Comparison of ENCODE assay signal across 8 mouse cellular contexts in genomic region chr9:45429951-45430697, GRCm38 (mm10). TPM values are rescaled to one million over a fixed set of nuclear protein-coding genes. Genes with fewer than 3 reads are reported as not detected.
DNase-seq lines count a peak whose midpoint lies in the region; ATAC-seq and TF ChIP-seq lines count a peak whose summit lies in the region.

No protein-coding gene starts in this region.

- H3K4me3 ChIP-seq in testis, adult 2 months (ENCODE audit: control insufficient read depth, low read depth, low read length), result peak overlapping the region; percentile 28; the same call in 1 of the 2 replicates
- peak overlapping the region; percentile 35 for H3K4me3 ChIP-seq in intestine, embryonic 14.5 days (ENCODE audit: low read depth, low read length)
- H3K4me3 ChIP-seq in midbrain, embryonic 13.5 days (replicated peaks), result peak overlapping the region; percentile 55

- no peaks in the 10 kb centered on the region for H3K9me3 ChIP-seq in intestine, embryonic 14.5 days (ENCODE audit: control insufficient read depth, low read length)
- H3K9me3 ChIP-seq in midbrain, embryonic 13.5 days, result no peaks in the 10 kb centered on the region

- TF ChIP-seq CTCF in testis, adult 2 months (IDR thresholded peaks at IDR 0.05; ENCODE audit: control insufficient read depth, insufficient read depth, insufficient replicate concordance, low read depth, low read length), result no peak

- peaks cover 4% of the 10 kb centered on the region for H3K4me1 ChIP-seq in testis, adult 2 months (ENCODE audit: control insufficient read depth, insufficient read depth, low read length)
- peaks cover 10% of the 10 kb centered on the region for H3K4me1 ChIP-seq in intestine, embryonic 14.5 days (replicated peaks; ENCODE audit: control insufficient read depth, insufficient read depth, low read length)
- peaks cover 52% of the 10 kb centered on the region for H3K4me1 ChIP-seq in midbrain, embryonic 13.5 days (replicated peaks)

- peak overlapping the region; percentile 62 for H3K4me2 ChIP-seq in intestine, embryonic 14.5 days (ENCODE audit: low read length)
- H3K4me2 ChIP-seq in midbrain, embryonic 13.5 days (replicated peaks), result peak overlapping the region; percentile 78

- H3K9ac ChIP-seq in intestine, embryonic 14.5 days (ENCODE audit: low read length), result no peak overlapping the region
- H3K9ac ChIP-seq in midbrain, embryonic 13.5 days (replicated peaks), result peak overlapping the region; percentile 76

- TF ChIP-seq POLR2A in testis, adult 2 months (IDR thresholded peaks at IDR 0.05; ENCODE audit: control insufficient read depth, low read depth, low read length), result no peak

- no peak for DNase-seq in cerebellum, adult 9-10 months
- DNase-seq in testis, postnatal 14 days (ENCODE audit: low spot score), result no peak
- DNase-seq in intestine, embryonic 14.5 days (ENCODE audit: low spot score), result peak; percentile 66
- DNase-seq in ovary, postnatal 10 days (ENCODE audit: low spot score), result no peak
- no peak for DNase-seq in thymus, postnatal 36 days

- peaks cover 7% of the 10 kb centered on the region for H3K27me3 ChIP-seq in testis, adult 2 months (ENCODE audit: control insufficient read depth, insufficient read depth, low read length)
- H3K27me3 ChIP-seq in intestine, embryonic 14.5 days (replicated peaks; ENCODE audit: control insufficient read depth, insufficient read depth, low read length), result peaks cover 46% of the 10 kb centered on the region
- H3K27me3 ChIP-seq in midbrain, embryonic 13.5 days, result peaks cover 41% of the 10 kb centered on the region

- no peak overlapping the region for H3K27ac ChIP-seq in testis, adult 2 months (ENCODE audit: control insufficient read depth, insufficient read depth, low read depth, low read length)
- no peak overlapping the region for H3K27ac ChIP-seq in intestine, embryonic 14.5 days (ENCODE audit: low read depth)
- H3K27ac ChIP-seq in midbrain, embryonic 13.5 days, result peak overlapping the region; percentile 15

- 0 out of 2 replicates have a peak, but pooled peaks have one; percentile 33 for ATAC-seq in cerebellum, adult (ENCODE audit: insufficient number of reproducible peaks, low FRiP score, low TSS enrichment)
- ATAC-seq in intestine, embryonic 14.5 days (replicated peaks; ENCODE audit: low FRiP score, low TSS enrichment, low read depth), result no peak
- ATAC-seq in midbrain, embryonic 13.5 days, result peak; percentile 66

- no peaks in the 10 kb centered on the region for H3K36me3 ChIP-seq in testis, adult 2 months (ENCODE audit: control insufficient read depth, insufficient read depth, low read length)
- no peaks in the 10 kb centered on the region for H3K36me3 ChIP-seq in intestine, embryonic 14.5 days (ENCODE audit: control insufficient read depth, insufficient read depth, low read length)
- no peaks in the 10 kb centered on the region for H3K36me3 ChIP-seq in midbrain, embryonic 13.5 days

- WGBS in intestine, embryonic 14.5 days, result 4% methylated on average over 43 of the region's 54 CpGs
- WGBS in midbrain, embryonic 13.5 days, result 2% methylated on average over 52 of the region's 54 CpGs

RNA-seq across cellular contexts. Expression of gene Dscaml1, which starts 3.7 kb away (rescaled TPM):
- 25.8 and 32.4 TPM in 2 replicates for polyA plus RNA-seq in testis, adult 2 months (2012; rRNA removed)
- polyA plus RNA-seq in intestine, embryonic 14.5 days (2014; fragmentation: Nextera tagmentation; extraction: Ambion mirVana), result 0.26 and 0.41 TPM in 2 replicates
- 8.4 and 9.5 TPM in 2 replicates for polyA plus RNA-seq in midbrain, embryonic 13.5 days (2015; fragmentation: Nextera tagmentation; extraction: Ambion mirVana)

RNA-seq across cellular contexts. Expression of gene Fxyd2, which starts 30.7 kb away (rescaled TPM):
- polyA plus RNA-seq in testis, adult 2 months (2012; rRNA removed), result 45.8 and 54.6 TPM in 2 replicates
- 2.4 and 5.2 TPM in 2 replicates for polyA plus RNA-seq in intestine, embryonic 14.5 days (2014; fragmentation: Nextera tagmentation; extraction: Ambion mirVana)
- polyA plus RNA-seq in midbrain, embryonic 13.5 days (2015; fragmentation: Nextera tagmentation; extraction: Ambion mirVana), result 3.6 and 5.5 TPM in 2 replicates
